Mouse (Mus musculus) thymus, adult 2 months (tissue): ENCODE data around the gene Tyrobp. TPM values are rescaled to one million over a fixed set of nuclear protein-coding genes. Genes with fewer than 3 reads are reported as not detected.

Experiments
- DNase-seq: peaks from one replicate; pipeline ENCODE4 v3.0.0; 2021
- H3K27ac ChIP-seq: fragments of 200-500 bp; 2 replicates; pipeline ENCODE4 v1.5.1; 2012; ENCODE audit warnings: low read length, control low read depth; ENCODE audit not compliant: control insufficient read depth, insufficient read depth
- H3K27me3 ChIP-seq: fragments of 200-500 bp; 2 replicates; pipeline ENCODE4 v1.6.1; 2012; ENCODE audit warnings: mild to moderate bottlenecking, low read length, moderate library complexity, mixed read lengths; ENCODE audit not compliant: control insufficient read depth, insufficient read depth
- H3K36me3 ChIP-seq: fragments of 200-500 bp; 2 replicates; pipeline ENCODE4 v1.6.1; 2012; ENCODE audit warnings: mild to moderate bottlenecking, low read length, moderate library complexity; ENCODE audit not compliant: control insufficient read depth, insufficient read depth
- H3K4me1 ChIP-seq: fragments of 200-500 bp; replicated peaks from 2 replicates; pipeline ENCODE4 v1.6.1; 2012; ENCODE audit warnings: low read length; ENCODE audit not compliant: control insufficient read depth, insufficient read depth
- H3K4me3 ChIP-seq: fragments of 200-500 bp; 2 replicates; pipeline ENCODE4 v1.5.1; 2012; ENCODE audit warnings: mild to moderate bottlenecking, low read length, control low read depth, moderate library complexity; ENCODE audit not compliant: control insufficient read depth, insufficient read depth
- CTCF ChIP-seq: fragments of 200-500 bp; IDR thresholded peaks from 2 replicates; pipeline ENCODE4 v1.5.1; 2012; ENCODE audit warnings: mild to moderate bottlenecking, control low read depth, low read length, moderate library complexity, borderline replicate concordance; ENCODE audit not compliant: control insufficient read depth, poor library complexity, insufficient read depth; ENCODE audit errors: extremely low read depth
- POLR2A ChIP-seq: fragments of 200-500 bp; IDR thresholded peaks from 2 replicates; pipeline ENCODE4 v1.6.1; 2012; ENCODE audit warnings: mild to moderate bottlenecking, low read length, control low read depth, moderate library complexity; ENCODE audit not compliant: control insufficient read depth, poor library complexity, insufficient read depth; ENCODE audit errors: extremely low read depth
- WGBS: fragments of 180-500 bp; shearing (Covaris S2); methylation state at CpG from one replicate; pipeline ENCODE4 v1.1.7; 2018; 5-methylcytosine and 5-hydroxymethylcytosine counted together
- polyA plus RNA-seq: library from polyadenylated mRNA; depleted of rRNA; stranded (reverse); fragments of >200 nt; gene quantifications from 2 replicates; pipeline ENCODE4 v1.2.3, GENCODE M21; 2012; rRNA removed

The Tyrobp gene
- polyA plus RNA-seq, 1 experiment = 417 TPM

GRCm38 (mm10) chr7:30457629-30458330 lies 44.2 kb downstream of the Tyrobp start, which contains the start of the genes Kirrel2 and Nphs1:
Gene Kirrel2, minus strand, starts transcription at chr7:30457690.
Gene Nphs1, plus strand, starts transcription at chr7:30458315.
- H3K36me3 ChIP-seq = no peaks in the 10 kb centered on the region
- WGBS = 9% methylated on average over 16 of the region's 16 CpGs
- no peak within 1 kb of the TSS for H3K4me3 ChIP-seq
- peaks cover 20% of the 10 kb centered on the region for H3K27me3 ChIP-seq
- DNase-seq = no peak
- peaks cover 6% of the 10 kb centered on the region for H3K4me1 ChIP-seq
- no peak for TF ChIP-seq CTCF
- no peak for TF ChIP-seq POLR2A
- H3K27ac ChIP-seq = no peak within 1 kb of the TSS

GRCm38 (mm10) chr7:30459484-30459883 lies 45.9 kb downstream of the Tyrobp start:
- H3K4me3 ChIP-seq = no peak overlapping the region
- no peaks in the 10 kb centered on the region for H3K36me3 ChIP-seq
- TF ChIP-seq POLR2A (no peak), CTCF (no peak)
- 43% methylated on average over 6 of the region's 6 CpGs for WGBS
- no peaks in the 10 kb centered on the region for H3K4me1 ChIP-seq
- no peak overlapping the region for H3K27ac ChIP-seq
- H3K27me3 ChIP-seq = peaks cover 25% of the 10 kb centered on the region
- DNase-seq = no peak

GRCm38 (mm10) chr7:30463568-30463967 lies 50.0 kb downstream of the Tyrobp start:
- WGBS = 44% methylated on average over 7 of the region's 7 CpGs
- no peak for DNase-seq
- no peak overlapping the region for H3K4me3 ChIP-seq
- H3K4me1 ChIP-seq = no peaks in the 10 kb centered on the region
- no peaks in the 10 kb centered on the region for H3K36me3 ChIP-seq
- peaks cover 18% of the 10 kb centered on the region; the same call in 1 of the 2 replicates for H3K27me3 ChIP-seq
- no peak overlapping the region for H3K27ac ChIP-seq
- TF ChIP-seq CTCF (no peak), POLR2A (no peak)

- peaks cover 18% of the 10 kb centered on the region; the same call in 1 of the 2 replicates for H3K27me3 ChIP-seq
- no peak overlapping the region for H3K27ac ChIP-seq
- no peak overlapping the region for H3K4me3 ChIP-seq
- no peaks in the 10 kb centered on the region for H3K36me3 ChIP-seq
- H3K4me1 ChIP-seq = no peaks in the 10 kb centered on the region
- WGBS = 34% methylated on average over 4 of the region's 4 CpGs
- no peak for TF ChIP-seq POLR2A
- TF ChIP-seq CTCF = no peak
- no peak for DNase-seq
Observed at GRCm38 (mm10) chr7:30463996-30464395, 50.4 kb downstream of the Tyrobp start.

GRCm38 (mm10) chr7:30464816-30465300 lies 51.3 kb downstream of the Tyrobp start:
- H3K27ac ChIP-seq = no peak overlapping the region
- H3K27me3 ChIP-seq = peaks cover 18% of the 10 kb centered on the region; the same call in 1 of the 2 replicates
- H3K4me1 ChIP-seq = no peaks in the 10 kb centered on the region
- no peak overlapping the region for H3K4me3 ChIP-seq
- no peak for DNase-seq
- TF ChIP-seq POLR2A (no peak), CTCF (no peak)
- WGBS = 22% methylated on average over 6 of the region's 6 CpGs
- H3K36me3 ChIP-seq = no peaks in the 10 kb centered on the region

Other genes starting within 250 kb of the Tyrobp start
- 16.8 and 18.6 TPM in 2 replicates for gene Zfp146, start 244.0 kb upstream of the Tyrobp start, polyA plus RNA-seq
- 28.1 and 85.8 TPM in 2 replicates for gene Cox7a1, start 229.6 kb upstream of the Tyrobp start, polyA plus RNA-seq
- gene Capns1, start 214.9 kb upstream of the Tyrobp start, polyA plus RNA-seq = 565 and 739 TPM in 2 replicates
- gene Polr2i, start 181.8 kb upstream of the Tyrobp start, polyA plus RNA-seq = 131 and 157 TPM in 2 replicates
- 42.4 and 47.1 TPM in 2 replicates for gene Tbcb, start 181.5 kb upstream of the Tyrobp start, polyA plus RNA-seq
- 0.66 and 1.4 TPM in 2 replicates for gene Ovol3, start 178.0 kb upstream of the Tyrobp start, polyA plus RNA-seq
- gene Thap8, start 133.7 kb upstream of the Tyrobp start, polyA plus RNA-seq = 0.17 and 0.26 TPM in 2 replicates
- 54.1 and 66.9 TPM in 2 replicates for gene Wdr62, start 133.3 kb upstream of the Tyrobp start, polyA plus RNA-seq
- 2.9 and 3.3 TPM in 2 replicates for gene Clip3, start 122.0 kb upstream of the Tyrobp start, polyA plus RNA-seq
- gene Alkbh6, start 105.0 kb upstream of the Tyrobp start, polyA plus RNA-seq = 159 and 192 TPM in 2 replicates
- 15.4 and 16.8 TPM in 2 replicates for gene Syne4, start 99.0 kb upstream of the Tyrobp start, polyA plus RNA-seq
- gene E130208F15Rik, start 92.0 kb upstream of the Tyrobp start, polyA plus RNA-seq = 0.74 and 0.93 TPM in 2 replicates
- gene Sdhaf1, start 89.9 kb upstream of the Tyrobp start, polyA plus RNA-seq = 26.9 and 31.7 TPM in 2 replicates
- 0.78 and 1.1 TPM in 2 replicates for gene Lrfn3, start 51.0 kb upstream of the Tyrobp start, polyA plus RNA-seq
- 212 and 279 TPM in 2 replicates for gene Hcst, start 6.1 kb downstream of the Tyrobp start, polyA plus RNA-seq
- 72.8 and 77.4 TPM in 2 replicates for gene Nfkbid, start 8.0 kb downstream of the Tyrobp start, polyA plus RNA-seq
- gene Aplp1, start 31.8 kb downstream of the Tyrobp start, polyA plus RNA-seq = 5.9 and 6.0 TPM in 2 replicates
- 0.05 and 0.15 TPM in 2 replicates for gene Kirrel2, start 43.9 kb downstream of the Tyrobp start, polyA plus RNA-seq
- 0.19 and 0.38 TPM in 2 replicates for gene Nphs1, start 44.6 kb downstream of the Tyrobp start, polyA plus RNA-seq
- 0.13 and 0.62 TPM in 2 replicates for gene Prodh2, start 79.9 kb downstream of the Tyrobp start, polyA plus RNA-seq
- 156 and 176 TPM in 2 replicates for gene Arhgap33, start 121.3 kb downstream of the Tyrobp start, polyA plus RNA-seq
- gene Hspb6, start 138.4 kb downstream of the Tyrobp start, polyA plus RNA-seq = 30.0 and 89.6 TPM in 2 replicates
- 36.1 and 36.3 TPM in 2 replicates for gene Proser3, start 138.5 kb downstream of the Tyrobp start, polyA plus RNA-seq
- gene Lin37, start 146.1 kb downstream of the Tyrobp start, polyA plus RNA-seq = 73.0 and 78.6 TPM in 2 replicates
- 81.5 and 84.2 TPM in 2 replicates for gene U2af1l4, start 149.5 kb downstream of the Tyrobp start, polyA plus RNA-seq
- gene Gm49396, start 149.6 kb downstream of the Tyrobp start, polyA plus RNA-seq = 7.3 and 8.8 TPM in 2 replicates
- gene Psenen, start 149.9 kb downstream of the Tyrobp start, polyA plus RNA-seq = 130 and 176 TPM in 2 replicates
- gene Igflr1, start 151.7 kb downstream of the Tyrobp start, polyA plus RNA-seq = 26.1 and 31.7 TPM in 2 replicates
- 161 and 171 TPM in 2 replicates for gene Kmt2b, start 175.0 kb downstream of the Tyrobp start, polyA plus RNA-seq
- 1.9 and 3.2 TPM in 2 replicates for gene Zbtb32, start 185.1 kb downstream of the Tyrobp start, polyA plus RNA-seq
- gene Upk1a, start 199.1 kb downstream of the Tyrobp start, polyA plus RNA-seq = 4.5 and 7.5 TPM in 2 replicates
- gene Cox6b1, start 212.4 kb downstream of the Tyrobp start, polyA plus RNA-seq = 283 and 388 TPM in 2 replicates
- gene Etv2, start 222.1 kb downstream of the Tyrobp start, polyA plus RNA-seq = 0.13 TPM in 1 of 2 replicates, not detected in the other
- gene Rbm42, start 236.6 kb downstream of the Tyrobp start, polyA plus RNA-seq = 117 and 129 TPM in 2 replicates